Mouse (Mus musculus) liver, embryonic 12.5 days (tissue): ENCODE measurements around the gene Gng7. TPM values are rescaled to one million over a fixed set of nuclear protein-coding genes. Genes with fewer than 3 reads are reported as not detected.
"Not testable (repeated sequence)": the region's sequence is repeated elsewhere in the genome, so short reads cannot be mapped to it uniquely, and the experiment has no call there.

Source experiments
- ATAC-seq: fragments of 200-750 bp; cut with Nextera tagmentation; 2 replicates; pipeline ENCODE4 v1.8.0; 2017; ENCODE audit warnings: moderate number of reproducible peaks, mild to moderate bottlenecking, moderate library complexity
- H3K27ac ChIP-seq: fragments of 300-500 bp; sonication (generic); 2 replicates; pipeline ENCODE4 v1.5.1; 2016; ENCODE audit warnings: mild to moderate bottlenecking
- H3K27me3 ChIP-seq: fragments of 300-500 bp; sonication (generic); replicated peaks from 2 replicates; pipeline ENCODE4 v1.6.1; 2016; ENCODE audit warnings: mild to moderate bottlenecking, moderate library complexity
- H3K36me3 ChIP-seq: fragments of 300-500 bp; sonication (generic); 2 replicates; pipeline ENCODE4 v1.6.1; 2016; ENCODE audit warnings: mild to moderate bottlenecking, moderate library complexity
- H3K4me1 ChIP-seq: fragments of 300-500 bp; sonication (generic); 2 replicates; pipeline ENCODE4 v1.6.1; 2016
- H3K4me2 ChIP-seq: fragments of 300-500 bp; sonication (generic); 2 replicates; pipeline ENCODE4 v1.6.1; 2016; ENCODE audit warnings: mild to moderate bottlenecking, moderate library complexity
- H3K4me3 ChIP-seq: fragments of 300-500 bp; sonication (generic); 2 replicates; pipeline ENCODE4 v1.5.1; 2016; ENCODE audit warnings: mild to moderate bottlenecking, moderate library complexity
- H3K9ac ChIP-seq: fragments of 300-500 bp; sonication (generic); 2 replicates; pipeline ENCODE4 v1.6.1; 2016; ENCODE audit warnings: mild to moderate bottlenecking, moderate library complexity
- H3K9me3 ChIP-seq: fragments of 300-500 bp; sonication (generic); replicated peaks from 2 replicates; pipeline ENCODE4 v1.6.1; 2016; ENCODE audit warnings: mild to moderate bottlenecking, moderate library complexity
- WGBS: fragments of 180-500 bp; shearing (Covaris S2); methylation state at CpG from one replicate; pipeline ENCODE4 v1.1.7; 2016; ENCODE audit not compliant: insufficient replicate concordance; 5-methylcytosine and 5-hydroxymethylcytosine counted together
- polyA plus RNA-seq: library from polyadenylated mRNA; unstranded; fragments of >200 nt; fragmentation: Nextera tagmentation; extraction: Ambion mirVana; gene quantifications from 2 replicates; pipeline ENCODE4 v1.2.1, GENCODE M21; 2016

Gene Gng7
- 0.80 and 0.81 TPM in 2 replicates for polyA plus RNA-seq

GRCm38 (mm10) chr10:81014393-81015384 is at the start of gene Gng7:
TSS of gene Gng7 (minus strand) at chr10:81014945.
- Histone ChIP-seq H3K27ac (no peak within 1 kb of the TSS), H3K9ac (no peak within 1 kb of the TSS), H3K4me3 (peak within 1 kb of the TSS; percentile 29), H3K27me3 (peaks cover 32% of the 10 kb centered on the region; the same call in 1 of the 2 replicates), H3K4me2 (peak within 1 kb of the TSS; percentile 64), H3K4me1 (peaks cover 24% of the 10 kb centered on the region), H3K9me3 (no peaks in the 10 kb centered on the region), H3K36me3 (no peaks in the 10 kb centered on the region)
- 10% methylated on average over 31 of the region's 31 CpGs for WGBS
- peak; percentile 92 for ATAC-seq

GRCm38 (mm10) chr10:81064519-81064918 is 49.8 kb upstream of the Gng7 start:
- H3K9ac ChIP-seq, H3K36me3 ChIP-seq, H3K27me3 ChIP-seq, ATAC-seq, H3K4me2 ChIP-seq, H3K9me3 ChIP-seq, H3K27ac ChIP-seq, H3K4me1 ChIP-seq, H3K4me3 ChIP-seq: not testable (repeated sequence)
- 76% methylated on average over 8 of the region's 8 CpGs for WGBS

GRCm38 (mm10) chr10:81062710-81063109 is 48.0 kb upstream of the Gng7 start:
- WGBS: 46% methylated on average over 4 of the region's 4 CpGs
- H3K36me3 ChIP-seq: peaks cover 8% of the 10 kb centered on the region; the same call in 1 of the 2 replicates
- no peaks in the 10 kb centered on the region for H3K9me3 ChIP-seq
- H3K4me3 ChIP-seq: no peak overlapping the region
- H3K4me1 ChIP-seq: peaks cover 19% of the 10 kb centered on the region
- no peak overlapping the region for H3K4me2 ChIP-seq
- ATAC-seq: no peak
- H3K27ac ChIP-seq: no peak overlapping the region
- no peaks in the 10 kb centered on the region; the same call in 1 of the 2 replicates for H3K27me3 ChIP-seq
- no peak overlapping the region for H3K9ac ChIP-seq

GRCm38 (mm10) chr10:81059603-81060543 is 45.1 kb upstream of the Gng7 start, which contains the start of gene Sgta:
TSS of gene Sgta (minus strand) at chr10:81060181.
- Histone ChIP-seq H3K27me3 (no peaks in the 10 kb centered on the region), H3K36me3 (peaks cover 19% of the 10 kb centered on the region), H3K4me3 (peak within 1 kb of the TSS; percentile 87), H3K27ac (peak within 1 kb of the TSS; percentile 65), H3K9me3 (no peaks in the 10 kb centered on the region), H3K4me1 (peaks cover 27% of the 10 kb centered on the region), H3K4me2 (peak within 1 kb of the TSS; percentile 88), H3K9ac (peak within 1 kb of the TSS; percentile 80)
- under 1% methylated on average over 48 of the region's 48 CpGs for WGBS
- peak; percentile 86 for ATAC-seq

GRCm38 (mm10) chr10:81058896-81059295 is 44.2 kb upstream of the Gng7 start:
- peaks cover 27% of the 10 kb centered on the region for H3K4me1 ChIP-seq
- H3K9ac ChIP-seq: peak overlapping the region; percentile 80; the same call in 1 of the 2 replicates
- peak overlapping the region; percentile 87 for H3K4me3 ChIP-seq
- peaks cover 23% of the 10 kb centered on the region for H3K36me3 ChIP-seq
- no peaks in the 10 kb centered on the region for H3K9me3 ChIP-seq
- peak overlapping the region; percentile 6; the same call in 1 of the 2 replicates for H3K27ac ChIP-seq
- H3K4me2 ChIP-seq: peak overlapping the region; percentile 88
- no peaks in the 10 kb centered on the region for H3K27me3 ChIP-seq
- ATAC-seq: no peak
- WGBS: 77% methylated on average over 6 of the region's 6 CpGs

GRCm38 (mm10) chr10:81057406-81058130 is 42.8 kb upstream of the Gng7 start:
- Histone ChIP-seq H3K36me3 (peaks cover 23% of the 10 kb centered on the region), H3K9me3 (no peaks in the 10 kb centered on the region), H3K9ac (no peak overlapping the region), H3K4me2 (no peak overlapping the region), H3K27ac (no peak overlapping the region), H3K4me1 (peaks cover 29% of the 10 kb centered on the region), H3K27me3 (no peaks in the 10 kb centered on the region), H3K4me3 (no peak overlapping the region)
- no peak for ATAC-seq
- 87% methylated on average over 23 of the region's 23 CpGs for WGBS

- H3K4me1 ChIP-seq: peaks cover 46% of the 10 kb centered on the region
Measured at GRCm38 (mm10) chr10:81055802-81056340, 41.1 kb upstream of the Gng7 start.

GRCm38 (mm10) chr10:81055169-81055568 is 40.4 kb upstream of the Gng7 start:
- WGBS: 83% methylated on average over 6 of the region's 6 CpGs
- Histone ChIP-seq H3K4me3 (no peak overlapping the region), H3K27me3 (no peaks in the 10 kb centered on the region), H3K9ac (no peak overlapping the region), H3K4me1 (peaks cover 49% of the 10 kb centered on the region), H3K4me2 (no peak overlapping the region), H3K27ac (no peak overlapping the region), H3K36me3 (peaks cover 47% of the 10 kb centered on the region), H3K9me3 (no peaks in the 10 kb centered on the region)
- no peak for ATAC-seq

More at GRCm38 (mm10) chr10:81055802-81056340, 41.1 kb upstream of the Gng7 start:
- ATAC-seq, H3K9ac ChIP-seq, H3K4me2 ChIP-seq, H3K9me3 ChIP-seq, H3K4me3 ChIP-seq, H3K27ac ChIP-seq, H3K27me3 ChIP-seq: not testable (repeated sequence)
- H3K36me3 ChIP-seq: peaks cover 40% of the 10 kb centered on the region
- WGBS: 73% methylated on average over 11 of the region's 11 CpGs

- no peak overlapping the region for H3K9ac ChIP-seq
- no peaks in the 10 kb centered on the region for H3K27me3 ChIP-seq
- H3K9me3 ChIP-seq: no peaks in the 10 kb centered on the region
- ATAC-seq: no peak
- no peak overlapping the region for H3K27ac ChIP-seq
- H3K4me2 ChIP-seq: no peak overlapping the region
- 75% methylated on average over 5 of the region's 5 CpGs for WGBS
- peaks cover 64% of the 10 kb centered on the region for H3K36me3 ChIP-seq
- H3K4me3 ChIP-seq: no peak overlapping the region
- H3K4me1 ChIP-seq: peaks cover 28% of the 10 kb centered on the region
Measured at GRCm38 (mm10) chr10:81052577-81052976, 37.8 kb upstream of the Gng7 start.

- 0 out of 2 replicates have a peak overlapping the region, but pooled peaks have one; percentile 32 for H3K9ac ChIP-seq
Measured at GRCm38 (mm10) chr10:81051133-81051532, 36.4 kb upstream of the Gng7 start.

More at GRCm38 (mm10) chr10:81051133-81051532, 36.4 kb upstream of the Gng7 start:
- Histone ChIP-seq H3K27me3 (no peaks in the 10 kb centered on the region), H3K36me3 (peaks cover 75% of the 10 kb centered on the region), H3K4me2 (peak overlapping the region; percentile 4; the same call in 1 of the 2 replicates), H3K9me3 (no peaks in the 10 kb centered on the region), H3K4me1 (peaks cover 22% of the 10 kb centered on the region), H3K4me3 (no peak overlapping the region), H3K27ac (peak overlapping the region; percentile 61)
- ATAC-seq: peak; percentile 70
- 39% methylated on average over 6 of the region's 6 CpGs for WGBS
